ENCODE assay signal across 9 mouse cellular contexts in the genomic region with DNA sequence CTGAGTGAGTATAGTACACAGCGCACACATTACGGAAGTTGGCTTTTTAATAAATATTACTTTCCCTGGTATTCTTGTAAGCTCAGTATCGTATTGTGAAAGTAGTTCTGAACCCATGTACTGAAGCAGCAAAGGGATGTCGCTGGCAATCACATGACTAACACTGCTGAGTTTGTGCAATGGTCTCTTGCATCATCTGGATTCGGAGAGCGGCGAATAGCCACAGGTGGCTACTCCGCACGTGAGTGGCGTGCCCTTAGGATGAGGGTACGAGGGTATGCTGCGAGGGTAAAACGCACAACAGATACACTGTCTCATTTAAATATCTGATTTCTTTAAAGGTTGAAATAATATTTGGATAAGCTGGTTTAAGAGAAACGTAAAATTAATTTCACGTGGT. TPM values are rescaled to one million over a fixed set of nuclear protein-coding genes. Genes with fewer than 3 reads are reported as not detected.
DNase-seq lines count a peak whose midpoint lies in the region; ATAC-seq and TF ChIP-seq lines count a peak whose summit lies in the region.
"Had no signal": no experiment of that assay in that cellular context is flagged by ENCODE, and none has a peak within 500 bp of the region (broad histone marks: within the 10 kb centered on the region; RNA-seq: fewer than 3 reads in every experiment).

No protein-coding gene starts in this region.

- no peak overlapping the region for H3K9ac ChIP-seq in lung, embryonic 15.5 days
- H3K9ac ChIP-seq in stomach, embryonic 14.5 days (replicated peaks; ENCODE audit: low read depth, low read length), result peak overlapping the region; percentile 22

- H3K27ac ChIP-seq in cerebellum, adult 2 months (ENCODE audit: insufficient read depth, low read length), result no peak overlapping the region
- H3K27ac ChIP-seq in lung, embryonic 15.5 days, result no peak overlapping the region
- no peak overlapping the region for H3K27ac ChIP-seq in stomach, embryonic 14.5 days (ENCODE audit: low read length)

- peak overlapping the region; percentile 54 for H3K4me3 ChIP-seq in cerebellum, adult 2 months (replicated peaks; ENCODE audit: insufficient read depth, low read depth, low read length)
- H3K4me3 ChIP-seq in G1E (ENCODE audit: low read depth, low read length), result peak overlapping the region; percentile 84
- peak overlapping the region; percentile 94 for H3K4me3 ChIP-seq in lung, embryonic 15.5 days
- peak overlapping the region; percentile 85 for H3K4me3 ChIP-seq in stomach, embryonic 14.5 days (ENCODE audit: low read depth, low read length)

- H3K4me1 ChIP-seq in cerebellum, adult 2 months (ENCODE audit: control insufficient read depth, insufficient read depth, low read length), result peaks cover 11% of the 10 kb centered on the region
- peaks cover 59% of the 10 kb centered on the region for H3K4me1 ChIP-seq in G1E (ENCODE audit: insufficient read depth, low read depth, low read length)
- peaks cover 27% of the 10 kb centered on the region for H3K4me1 ChIP-seq in lung, embryonic 15.5 days
- H3K4me1 ChIP-seq in stomach, embryonic 14.5 days (ENCODE audit: control insufficient read depth, insufficient read depth, low read length), result peaks cover 8% of the 10 kb centered on the region; the same call in 1 of the 2 replicates

- TF ChIP-seq POLR2A in cerebellum, adult 2 months (IDR thresholded peaks at IDR 0.05; ENCODE audit: borderline replicate concordance, insufficient read depth, low read length), result no peak

- no peaks in the 10 kb centered on the region for H3K27me3 ChIP-seq in cerebellum, adult 2 months (ENCODE audit: control insufficient read depth, insufficient read depth, low read length)
- H3K27me3 ChIP-seq in G1E (ENCODE audit: insufficient read depth, low read length), result peaks cover 15% of the 10 kb centered on the region
- no peaks in the 10 kb centered on the region for H3K27me3 ChIP-seq in lung, embryonic 15.5 days
- H3K27me3 ChIP-seq in stomach, embryonic 14.5 days (ENCODE audit: control insufficient read depth, insufficient read depth, low read length), result no peaks in the 10 kb centered on the region
- H3K27me3 ChIP-seq: Patski had no signal

- WGBS in cerebellum, adult 2 months, result 75% methylated on average over 15 of the region's 15 CpGs
- 80% methylated on average over 15 of the region's 15 CpGs for WGBS in lung, embryonic 15.5 days
- 83% methylated on average over 15 of the region's 15 CpGs for WGBS in stomach, embryonic 14.5 days

- TF ChIP-seq CTCF in cerebellum, adult 2 months (IDR thresholded peaks at IDR 0.05; ENCODE audit: borderline replicate concordance, insufficient read depth, low read depth, low read length), result no peak
- no peak for TF ChIP-seq CTCF in G1E (IDR thresholded peaks at IDR 0.05; ENCODE audit: low read depth, low read length)

- H3K9me3 ChIP-seq in G1E (replicated peaks), result no peaks in the 10 kb centered on the region
- no peaks in the 10 kb centered on the region for H3K9me3 ChIP-seq in lung, embryonic 15.5 days
- H3K9me3 ChIP-seq in stomach, embryonic 14.5 days (ENCODE audit: control insufficient read depth, low read depth, low read length), result no peaks in the 10 kb centered on the region

- H3K4me2 ChIP-seq in lung, embryonic 15.5 days, result peak overlapping the region; percentile 55
- H3K4me2 ChIP-seq in stomach, embryonic 14.5 days (replicated peaks; ENCODE audit: low read depth, low read length), result peak overlapping the region; percentile 68

- no peak for DNase-seq in cerebellum, adult 2 months
- no peak for DNase-seq in cerebellum, postnatal 36 days
- DNase-seq in G1E (ENCODE audit: low spot score), result no peak
- no peak for DNase-seq in embryo, embryonic 11 days
- DNase-seq in spleen, postnatal 10 days (ENCODE audit: low spot score in 2 of 2), result no peak

- H3K36me3 ChIP-seq in G1E (replicated peaks), result peaks cover 44% of the 10 kb centered on the region
- no peaks in the 10 kb centered on the region for H3K36me3 ChIP-seq in lung, embryonic 15.5 days
- H3K36me3 ChIP-seq in stomach, embryonic 14.5 days (ENCODE audit: control insufficient read depth, insufficient read depth, low read length), result peaks cover 2% of the 10 kb centered on the region; the same call in 1 of the 2 replicates

- ATAC-seq in G1E (ENCODE audit: extremely low read depth, insufficient number of reproducible peaks, low FRiP score, poor library complexity, severe bottlenecking), result no peak
- peak; percentile 45 for ATAC-seq in granulocyte monocyte progenitor cell, adult 5-6 weeks (replicated peaks; ENCODE audit: poor library complexity, severe bottlenecking)
- no peak for ATAC-seq in lung, embryonic 15.5 days (ENCODE audit: borderline replicate concordance, extremely low read depth, low FRiP score, low TSS enrichment)
- ATAC-seq in stomach, embryonic 14.5 days (ENCODE audit: insufficient number of reproducible peaks, insufficient read depth, low FRiP score, low read depth), result no peak

RNA-seq across cellular contexts. Expression of a gene that starts 1.3 kb away (rescaled TPM):
- polyA plus RNA-seq in cerebellum, adult 2 months (2012; rRNA removed), result 104 and 114 TPM in 2 replicates
- 148 and 165 TPM in 2 replicates for total RNA-seq in G1E (2014; fragmentation: Nextera tagmentation)
- 171 and 188 TPM in 2 replicates for total RNA-seq in G1E (2017)
- polyA plus RNA-seq in G1E (2012), result 3.5 and 5.1 TPM in 2 replicates
- total RNA-seq in granulocyte monocyte progenitor cell, adult 5-6 weeks (2014; fragmentation: Nextera tagmentation), result 43.5 and 55.5 TPM in 2 replicates
- total RNA-seq in granulocyte monocyte progenitor cell, adult 5-6 weeks (2017), result 65.5 and 85.7 TPM in 2 replicates
- 71.4 and 74.6 TPM in 2 replicates for polyA plus RNA-seq in lung, embryonic 15.5 days (2015; fragmentation: Nextera tagmentation; extraction: Ambion mirVana)
- polyA plus RNA-seq in stomach, embryonic 14.5 days (2014; fragmentation: Nextera tagmentation; extraction: Ambion mirVana), result 82.1 and 88.9 TPM in 2 replicates

RNA-seq across cellular contexts. Expression of a gene that starts 1.6 kb away (rescaled TPM):
- 67.3 and 68.7 TPM in 2 replicates for polyA plus RNA-seq in cerebellum, adult 2 months (2012; rRNA removed)
- total RNA-seq in G1E (2014; fragmentation: Nextera tagmentation) (34.7 and 64.8 TPM in 2 replicates), G1E (2017) (30.1 and 32.6 TPM in 2 replicates)
- 19.9 and 20.8 TPM in 2 replicates for polyA plus RNA-seq in G1E (2012)
- 9.3 and 10.7 TPM in 2 replicates for total RNA-seq in granulocyte monocyte progenitor cell, adult 5-6 weeks (2014; fragmentation: Nextera tagmentation)
- 5.0 and 7.0 TPM in 2 replicates for total RNA-seq in granulocyte monocyte progenitor cell, adult 5-6 weeks (2017)
- polyA plus RNA-seq in lung, embryonic 15.5 days (2015; fragmentation: Nextera tagmentation; extraction: Ambion mirVana), result 19.5 and 20.3 TPM in 2 replicates
- 25.1 and 26.4 TPM in 2 replicates for polyA plus RNA-seq in stomach, embryonic 14.5 days (2014; fragmentation: Nextera tagmentation; extraction: Ambion mirVana)

RNA-seq across cellular contexts. Expression of a gene that starts 38.9 kb away (rescaled TPM):
- 28.0 and 29.6 TPM in 2 replicates for polyA plus RNA-seq in cerebellum, adult 2 months (2012; rRNA removed)
- 42.7 and 80.4 TPM in 2 replicates for total RNA-seq in G1E (2014; fragmentation: Nextera tagmentation)
- total RNA-seq in G1E (2017), result 37.6 and 38.1 TPM in 2 replicates
- 18.9 and 20.3 TPM in 2 replicates for polyA plus RNA-seq in G1E (2012)
- total RNA-seq in granulocyte monocyte progenitor cell, adult 5-6 weeks (2014; fragmentation: Nextera tagmentation), result 13.1 and 23.0 TPM in 2 replicates
- total RNA-seq in granulocyte monocyte progenitor cell, adult 5-6 weeks (2017), result 20.8 and 32.8 TPM in 2 replicates
- 25.4 and 26.2 TPM in 2 replicates for polyA plus RNA-seq in lung, embryonic 15.5 days (2015; fragmentation: Nextera tagmentation; extraction: Ambion mirVana)
- polyA plus RNA-seq in stomach, embryonic 14.5 days (2014; fragmentation: Nextera tagmentation; extraction: Ambion mirVana), result 22.9 and 26.2 TPM in 2 replicates

Comparison
In these comparisons a context has a peak if more than half of its experiments do, and no peak if none do; other contexts are left out.
1. RNA of a gene that starts 1.3 kb away (polyA plus RNA-seq): 104 to 114 TPM in cerebellum, adult 2 months, 82.1 to 88.9 TPM in stomach, embryonic 14.5 days and 71.4 to 74.6 TPM in lung, embryonic 15.5 days; 3.5 to 5.1 TPM in G1E; every median in the first group is over 10 times any median in the second.
2. Peak in every context shown above with its lines, with median percentiles within 50 percentile points of each other: H3K4me3 ChIP-seq.